Mouse (Mus musculus): ENCODE data around the gene Lmo1. TPM values are rescaled to one million over a fixed set of nuclear protein-coding genes. Genes with fewer than 3 reads are reported as not detected.

Lmo1 gene
- total RNA-seq (2021), result 1 to 10 TPM; 2.0 to 2.8 TPM

DNA sequence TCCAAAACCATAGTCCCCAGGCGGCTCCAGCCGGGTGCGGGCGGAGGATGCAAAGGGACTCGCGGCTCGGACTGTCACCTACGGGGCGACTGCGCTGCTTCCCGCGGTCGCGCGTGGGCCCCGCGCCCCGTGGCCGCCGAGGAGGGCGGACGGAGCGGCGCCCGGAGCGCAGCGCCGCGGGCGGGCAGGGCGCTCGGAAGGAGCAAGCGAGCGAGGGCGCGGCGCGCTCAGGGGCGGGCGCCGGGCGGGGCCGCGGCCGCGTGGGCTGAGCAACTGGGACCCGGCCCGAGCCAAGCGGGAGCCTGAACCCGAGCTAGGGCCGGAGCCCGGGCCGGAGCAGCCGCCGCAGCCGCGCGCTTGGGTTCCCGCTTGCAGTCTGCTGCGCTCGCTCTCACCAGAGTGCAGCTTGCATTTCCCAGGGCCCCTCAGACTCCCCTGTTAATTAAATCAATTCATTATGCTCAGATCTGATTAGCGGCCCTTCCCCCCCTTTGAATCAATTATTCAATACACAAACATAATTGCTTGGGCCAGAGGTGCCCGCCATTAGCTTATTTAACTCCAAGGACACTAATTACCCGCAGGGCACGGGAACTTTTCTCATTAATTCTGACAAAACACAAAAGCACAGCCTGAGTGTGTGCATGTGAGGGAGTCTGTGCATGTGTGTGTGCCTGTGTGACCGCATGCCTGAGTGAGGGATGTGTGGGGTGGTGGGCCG, at the start of gene Lmo1:
Gene Lmo1 (minus strand): TSS at position 259 of the 721 bp plus-strand sequence.
- intact Hi-C loops (cut with DNase I), result no loop called here
- peak; percentile 38 to 41 for DNase-seq

GRCm38 (mm10) chr7:109221716-109222110, 46.7 kb upstream of the Lmo1 start:
- intact Hi-C loops (cut with DNase I), result no loop called here
- no peak for DNase-seq

GRCm38 (mm10) chr7:109220766-109221715, 46.0 kb upstream of the Lmo1 start:
- no peak for DNase-seq
- intact Hi-C loops (cut with DNase I), result no loop called here

GRCm38 (mm10) chr7:109220026-109220425, 45.0 kb upstream of the Lmo1 start:
- DNase-seq, result no peak
- intact Hi-C loops (cut with DNase I), result no loop called here

- intact Hi-C loops (cut with DNase I), result loop anchor here (1.0 to 5.0 kb wide), 2 partner anchors 80 to 203 kb away; no protein-coding TSS in a partner anchor
- no peak for DNase-seq
Observed at GRCm38 (mm10) chr7:109218977-109219271, 43.9 kb upstream of the Lmo1 start.

DNA sequence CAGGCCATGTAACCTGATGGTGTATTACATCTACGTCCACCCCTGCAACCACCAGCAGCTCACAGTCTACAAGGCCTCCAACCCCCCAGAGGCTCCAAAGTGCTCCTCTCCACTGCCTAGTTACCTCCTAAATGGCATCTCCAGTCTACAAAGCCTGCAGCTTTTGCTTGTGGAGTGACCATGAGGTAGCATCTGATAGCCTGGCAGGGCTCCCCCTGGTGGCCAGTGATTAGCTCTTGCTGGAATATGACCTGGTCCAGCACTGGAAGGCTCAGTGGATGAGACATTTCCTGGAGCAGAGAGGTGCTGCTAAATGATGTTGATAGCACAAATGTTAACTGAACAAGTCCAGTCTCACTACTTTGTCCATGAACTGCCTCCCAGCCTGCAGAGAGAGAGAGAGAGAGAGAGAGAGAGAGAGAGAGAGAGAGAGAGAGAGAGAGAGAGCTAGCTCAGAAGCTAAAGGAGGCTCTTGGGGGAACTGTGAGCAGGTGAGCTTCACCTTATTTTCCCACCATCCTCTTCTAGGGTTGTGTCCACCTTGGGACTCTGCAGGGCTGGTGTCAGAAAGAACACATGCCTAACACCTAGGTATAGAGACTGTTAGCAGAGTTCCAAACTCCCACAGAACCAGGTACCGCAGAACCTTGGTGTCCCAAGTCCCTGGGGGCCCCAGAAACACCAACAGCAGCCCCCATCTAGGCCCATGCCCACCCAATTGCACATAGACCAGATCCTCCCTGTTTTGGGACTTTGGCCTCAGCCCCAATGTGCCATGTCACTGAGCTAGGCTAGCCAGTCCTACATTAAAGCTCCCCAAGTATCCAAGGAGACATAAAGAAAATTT, 43.3 kb upstream of the Lmo1 start:
- intact Hi-C loops (cut with DNase I), result loop anchor here (1.0 to 5.0 kb wide), 2 partner anchors 79 to 204 kb away; no protein-coding TSS in a partner anchor
- peak; percentile 78 to 87 for DNase-seq

DNA sequence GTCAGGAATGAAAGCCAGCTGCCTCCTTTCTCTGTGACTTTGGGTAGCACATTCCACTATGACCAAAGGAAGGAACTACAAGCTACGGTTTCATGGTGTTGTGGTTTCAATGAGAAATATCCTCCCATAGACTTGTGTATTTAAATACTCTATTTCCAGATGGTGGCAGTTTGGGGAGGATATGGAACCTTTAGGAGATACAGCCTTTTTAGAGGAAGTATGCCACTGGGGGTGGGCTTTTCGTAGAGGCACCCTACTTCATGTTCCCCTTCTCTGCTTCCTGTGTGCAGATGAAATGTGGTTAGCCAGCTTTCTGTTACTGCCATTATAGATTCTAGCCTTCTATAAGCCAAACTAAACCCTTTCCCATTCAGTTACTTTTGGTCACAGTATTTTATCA, 34.8 kb upstream of the Lmo1 start:
- intact Hi-C loops (cut with DNase I), result no loop called here
- no peak for DNase-seq

GRCm38 (mm10) chr7:109207811-109208210, 32.8 kb upstream of the Lmo1 start:
- intact Hi-C loops (cut with DNase I), result no loop called here
- DNase-seq, result no peak

- intact Hi-C loops (cut with DNase I), result no loop called here
Observed at GRCm38 (mm10) chr7:109206358-109206757, 31.4 kb upstream of the Lmo1 start.

GRCm38 (mm10) chr7:109203140-109203539, 28.1 kb upstream of the Lmo1 start:
- intact Hi-C loops (cut with DNase I), result no loop called here
- no peak for DNase-seq

More at GRCm38 (mm10) chr7:109206358-109206757, 31.4 kb upstream of the Lmo1 start:
- no peak for DNase-seq

- intact Hi-C loops (cut with DNase I), result no loop called here
- no peak for DNase-seq
Observed at GRCm38 (mm10) chr7:109200559-109200958, 25.6 kb upstream of the Lmo1 start.

- intact Hi-C loops (cut with DNase I), result no loop called here
- no peak for DNase-seq
Observed at GRCm38 (mm10) chr7:109197161-109197650, 22.2 kb upstream of the Lmo1 start.

GRCm38 (mm10) chr7:109196399-109197082, 21.5 kb upstream of the Lmo1 start:
- DNase-seq, result no peak
- intact Hi-C loops (cut with DNase I), result no loop called here

- intact Hi-C loops (cut with DNase I), result no loop called here
- DNase-seq, result no peak
Observed at GRCm38 (mm10) chr7:109195982-109196381, 21.0 kb upstream of the Lmo1 start.

DNA sequence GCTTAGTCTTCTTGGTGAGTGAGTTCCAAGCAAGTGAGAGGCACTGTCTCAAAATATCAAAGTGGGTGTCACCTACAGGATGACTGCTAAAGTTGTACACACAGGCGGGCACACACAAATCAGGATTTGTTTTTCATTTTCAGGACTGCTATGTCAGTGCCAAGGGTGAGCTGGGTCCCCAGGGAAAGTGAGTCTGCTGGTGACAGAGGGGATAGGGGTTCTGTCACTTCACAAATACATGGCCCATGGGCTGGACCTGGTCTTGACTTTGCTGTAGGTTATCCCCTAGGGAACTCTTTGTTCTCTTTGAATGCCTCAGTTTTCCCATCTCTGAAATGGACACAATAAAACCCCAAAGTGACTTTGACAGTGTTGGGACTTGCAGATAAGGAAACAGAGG, 19.8 kb upstream of the Lmo1 start:
- intact Hi-C loops (cut with DNase I), result no loop called here
- no peak for DNase-seq

- intact Hi-C loops (cut with DNase I), result no loop called here
Observed at GRCm38 (mm10) chr7:109187244-109188035, 12.4 kb upstream of the Lmo1 start.

DNA sequence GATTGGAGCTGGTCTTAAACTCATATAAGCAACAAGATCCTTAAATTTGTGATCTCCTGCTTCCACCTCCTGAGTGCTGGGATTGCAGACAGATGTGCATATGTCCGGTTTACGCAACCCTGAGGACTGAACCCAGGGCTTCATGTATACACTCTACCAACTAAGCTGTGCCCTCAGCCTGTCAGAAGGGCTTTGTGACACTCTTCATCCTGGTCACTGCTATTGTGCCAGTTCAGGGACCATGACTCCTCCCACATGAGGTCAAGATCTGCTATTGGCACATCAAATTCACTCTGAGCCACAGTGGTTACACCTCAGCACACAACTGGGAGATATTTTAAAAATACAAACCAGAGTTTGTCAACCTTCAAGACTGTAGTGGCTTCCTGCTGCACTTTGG, 11.0 kb upstream of the Lmo1 start:
- intact Hi-C loops (cut with DNase I), result no loop called here

More at GRCm38 (mm10) chr7:109187244-109188035, 12.4 kb upstream of the Lmo1 start:
- peak; percentile 40 to 50 for DNase-seq

GRCm38 (mm10) chr7:109185564-109185963, 10.6 kb upstream of the Lmo1 start:
- DNase-seq, result no peak
- intact Hi-C loops (cut with DNase I), result no loop called here

More for the DNA sequence above, 11.0 kb upstream of the Lmo1 start:
- DNase-seq, result no peak

DNA sequence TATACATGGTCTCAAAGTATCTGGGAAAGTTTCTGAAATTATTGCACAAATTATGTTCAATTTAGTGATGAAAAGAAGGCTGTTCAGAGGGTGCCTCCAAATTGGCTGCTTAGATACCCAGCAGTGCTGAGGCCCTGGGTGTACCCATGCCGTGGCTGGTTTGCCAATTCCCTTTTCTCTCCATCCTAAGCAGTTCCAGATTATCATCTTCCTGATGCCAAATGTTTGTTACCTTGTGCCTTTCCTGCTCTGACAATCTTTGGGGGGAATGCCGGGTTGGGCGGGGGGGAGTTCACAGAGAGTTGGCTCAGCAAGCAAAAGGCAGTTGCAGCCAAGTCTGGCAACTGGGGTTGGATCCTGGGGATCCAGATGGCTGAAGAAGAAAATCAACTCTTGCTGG, 1.7 kb upstream of the Lmo1 start:
- intact Hi-C loops (cut with DNase I), result no loop called here
- no peak for DNase-seq

Measured in heart, postnatal 10 days (tissue).